Mouse (Mus musculus): ENCODE measurements around the gene Gda.

Gda gene

GRCm38 (mm10) chr19:21473345-21473744 lies at the start of gene Gda:
Gene Gda, minus strand, starts transcription at chr19:21473445.
- DNase-seq, result no peak

GRCm38 (mm10) chr19:21520280-21520679 lies 47.0 kb upstream of the Gda start:
- DNase-seq, result no peak

- DNase-seq, result peak; percentile 52
Measured at GRCm38 (mm10) chr19:21510116-21510515, 36.9 kb upstream of the Gda start.

GRCm38 (mm10) chr19:21507561-21508232 lies 34.5 kb upstream of the Gda start:
- DNase-seq, result no peak

- no peak for DNase-seq
Measured at GRCm38 (mm10) chr19:21507133-21507532, 33.9 kb upstream of the Gda start.

- no peak for DNase-seq
Measured at GRCm38 (mm10) chr19:21504716-21505115, 31.5 kb upstream of the Gda start.

- no peak for DNase-seq
Measured at GRCm38 (mm10) chr19:21499394-21499983, 26.2 kb upstream of the Gda start.

- DNase-seq, result no peak
Measured at GRCm38 (mm10) chr19:21495817-21496216, 22.6 kb upstream of the Gda start.

- DNase-seq, result no peak
Measured at GRCm38 (mm10) chr19:21493807-21494521, 20.7 kb upstream of the Gda start.

- DNase-seq, result no peak
Measured at GRCm38 (mm10) chr19:21491391-21491790, 18.1 kb upstream of the Gda start.

- DNase-seq, result no peak
Measured at GRCm38 (mm10) chr19:21487124-21487944, 14.1 kb upstream of the Gda start.

- DNase-seq, result no peak
Measured at GRCm38 (mm10) chr19:21482096-21482495, 8.9 kb upstream of the Gda start.

GRCm38 (mm10) chr19:21481031-21481430 lies 7.8 kb upstream of the Gda start:
- no peak for DNase-seq

GRCm38 (mm10) chr19:21480053-21480419 lies 6.8 kb upstream of the Gda start:
- DNase-seq, result no peak

GRCm38 (mm10) chr19:21479183-21480052 lies 6.2 kb upstream of the Gda start:
- DNase-seq, result no peak

- no peak for DNase-seq
Measured at GRCm38 (mm10) chr19:21478538-21478937, 5.3 kb upstream of the Gda start.

- no peak for DNase-seq
Measured at GRCm38 (mm10) chr19:21477780-21478179, 4.5 kb upstream of the Gda start.

GRCm38 (mm10) chr19:21476782-21477181 lies 3.5 kb upstream of the Gda start:
- no peak for DNase-seq

GRCm38 (mm10) chr19:21472121-21472780 lies 994 bp downstream of the Gda start:
- peak; percentile 68 for DNase-seq

- no peak for DNase-seq
Measured at GRCm38 (mm10) chr19:21461221-21461960, 11.9 kb downstream of the Gda start.

GRCm38 (mm10) chr19:21457461-21457860 lies 15.8 kb downstream of the Gda start:
- DNase-seq, result no peak

Data from embryo, embryonic 11 days (tissue).